Mouse (Mus musculus) urinary bladder, postnatal 10 days (tissue): ENCODE results near the gene Trdmt1.

Source experiments
- DNase-seq: peaks from one replicate; pipeline ENCODE4 v3.0.0; 2022; ENCODE audit warnings: low spot score

Gene Trdmt1

DNA sequence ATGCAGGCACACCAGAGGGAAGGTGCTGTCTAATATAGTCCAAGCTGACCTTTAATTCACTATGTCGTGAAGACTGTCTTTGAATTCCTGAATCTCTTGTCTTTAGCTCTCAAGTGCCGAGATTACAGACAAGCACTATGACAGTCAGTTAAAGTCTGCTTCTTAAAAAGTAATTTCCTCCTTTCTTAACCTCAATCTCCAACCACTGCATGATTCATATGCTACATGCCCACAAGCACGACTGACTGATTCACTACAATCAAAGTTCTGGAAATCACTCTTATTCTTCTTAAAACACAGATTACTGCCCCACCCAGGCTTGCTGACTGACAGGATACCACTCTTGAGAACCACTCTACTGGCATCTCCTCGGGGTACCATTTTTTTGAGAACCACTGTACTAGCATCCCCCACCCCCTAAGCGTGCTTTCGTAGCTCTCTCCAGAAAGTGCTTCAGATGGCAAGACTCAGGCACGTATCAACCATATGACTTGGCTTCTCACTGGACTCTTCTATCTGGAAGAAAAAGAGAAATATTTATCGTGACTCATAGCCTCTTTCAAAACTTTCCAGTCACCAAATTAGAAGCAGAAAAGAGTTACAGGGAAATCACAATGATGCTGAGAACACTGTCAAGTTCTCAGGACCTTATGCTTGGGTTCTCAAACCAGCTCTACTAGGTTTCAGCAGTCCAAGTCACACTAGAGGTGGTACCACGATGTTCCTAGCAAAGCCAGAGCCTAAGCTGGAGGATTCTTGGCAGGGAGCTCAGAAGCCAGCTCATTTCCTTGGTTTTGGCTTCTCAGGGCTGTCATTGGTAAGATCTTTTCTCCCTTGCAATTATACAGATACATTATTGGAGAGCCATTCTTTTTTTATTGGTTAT is 12.9 kb upstream of the Trdmt1 start:
- DNase-seq, result no peak

DNA sequence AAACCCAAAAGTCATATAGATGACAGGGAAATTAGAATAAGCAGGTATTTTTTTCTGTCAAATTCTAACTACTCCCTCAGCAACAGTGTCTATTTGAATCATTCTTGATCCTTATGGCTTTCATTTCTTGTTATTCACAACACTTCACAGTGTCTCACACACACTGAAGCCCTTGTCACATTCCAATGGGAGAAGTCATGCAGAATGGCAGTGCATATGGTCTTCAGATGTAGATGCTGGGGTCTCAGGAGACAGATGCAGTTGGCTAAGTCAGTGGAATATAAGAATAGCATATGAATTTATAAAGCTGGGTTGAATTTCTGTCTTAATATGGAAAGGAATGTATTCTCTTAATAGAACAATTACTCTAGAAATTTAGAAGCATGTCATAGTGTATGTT is 11.8 kb upstream of the Trdmt1 start:
- DNase-seq, result no peak

DNA sequence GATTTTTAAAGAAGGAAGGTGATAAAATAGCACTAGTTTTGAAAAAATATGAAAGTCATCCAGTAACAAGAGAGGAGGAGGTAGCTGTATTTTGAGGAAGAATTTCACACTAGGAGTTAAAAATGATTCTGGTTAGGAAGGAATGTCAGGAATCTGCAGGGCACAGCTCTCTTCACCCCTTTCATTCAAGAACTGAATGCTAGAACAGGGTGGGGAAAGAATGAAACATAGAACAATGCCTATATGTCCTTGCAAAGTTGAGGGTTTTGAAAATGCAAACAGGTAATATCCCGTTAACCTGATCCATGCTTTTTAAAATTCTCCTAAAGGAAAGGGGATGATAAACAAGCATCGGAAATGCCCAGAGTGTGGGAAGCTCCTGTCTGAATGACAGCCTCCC is 9.5 kb upstream of the Trdmt1 start:
- DNase-seq, result no peak

DNA sequence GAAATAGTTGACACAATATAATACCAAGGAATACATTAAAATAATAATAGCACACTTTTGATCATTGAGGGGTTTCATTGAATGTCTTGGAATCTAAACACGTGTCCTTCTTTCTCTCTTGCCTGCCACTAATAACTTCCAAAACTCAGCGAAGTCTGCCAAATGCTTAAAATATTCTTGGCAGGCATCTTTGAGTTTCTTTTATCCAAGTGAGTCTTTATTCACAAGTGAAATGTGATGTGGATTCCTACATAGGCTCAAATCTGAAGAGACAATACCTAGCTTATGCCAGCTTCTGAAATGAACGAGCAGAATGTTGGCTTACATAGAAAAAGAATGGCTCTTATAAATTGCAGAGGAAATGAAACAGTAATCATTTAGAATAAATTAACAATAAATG is 4.3 kb upstream of the Trdmt1 start:
- no peak for DNase-seq

DNA sequence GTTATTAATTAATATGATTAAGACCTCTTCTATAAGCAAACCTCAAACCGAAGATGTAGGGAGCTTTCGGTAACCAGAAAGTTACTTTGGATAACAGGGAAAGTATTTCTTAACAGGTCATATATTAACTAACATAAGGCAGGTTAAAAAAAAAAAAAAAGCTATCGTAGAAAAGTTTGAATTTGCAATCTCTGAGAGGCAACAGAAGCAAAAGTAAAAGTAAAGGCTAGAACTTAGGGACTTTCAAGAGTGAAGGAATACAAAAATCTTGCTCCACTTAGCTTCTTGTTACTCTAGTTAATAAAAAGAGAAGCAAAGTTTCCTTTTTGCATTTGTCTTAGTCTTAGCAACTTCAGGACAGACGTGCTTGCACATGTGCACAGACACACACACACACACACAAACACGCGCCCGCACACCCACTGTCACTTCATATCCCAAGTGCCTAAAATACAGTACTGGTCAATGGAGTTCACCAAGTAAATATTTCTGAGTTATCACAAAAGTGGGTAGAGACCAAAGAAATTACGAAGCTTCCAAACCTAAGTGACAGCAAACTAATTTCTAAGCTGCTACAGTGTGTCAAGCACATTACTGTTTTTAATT is 846 bp downstream of the Trdmt1 start:
- DNase-seq, result no peak

DNA sequence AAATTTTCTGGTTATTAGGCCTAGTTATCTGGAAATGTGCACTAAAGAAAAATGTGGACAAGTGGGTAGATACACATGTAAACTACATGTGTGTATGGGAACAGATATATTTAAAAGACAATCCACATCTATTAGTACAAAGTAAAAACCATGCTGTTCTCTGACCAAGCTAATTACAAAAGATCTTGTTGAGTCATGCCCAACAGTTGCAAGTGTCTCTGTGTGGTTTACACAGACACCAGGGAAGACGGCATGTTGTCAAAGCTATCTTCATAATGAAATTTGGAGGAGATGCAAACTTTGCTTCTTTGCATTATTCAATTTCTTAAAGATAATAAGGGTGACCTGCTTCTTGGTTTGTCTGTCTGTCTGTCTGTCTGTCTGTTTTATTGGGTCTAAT is 4.6 kb downstream of the Trdmt1 start:
- DNase-seq, result no peak

DNA sequence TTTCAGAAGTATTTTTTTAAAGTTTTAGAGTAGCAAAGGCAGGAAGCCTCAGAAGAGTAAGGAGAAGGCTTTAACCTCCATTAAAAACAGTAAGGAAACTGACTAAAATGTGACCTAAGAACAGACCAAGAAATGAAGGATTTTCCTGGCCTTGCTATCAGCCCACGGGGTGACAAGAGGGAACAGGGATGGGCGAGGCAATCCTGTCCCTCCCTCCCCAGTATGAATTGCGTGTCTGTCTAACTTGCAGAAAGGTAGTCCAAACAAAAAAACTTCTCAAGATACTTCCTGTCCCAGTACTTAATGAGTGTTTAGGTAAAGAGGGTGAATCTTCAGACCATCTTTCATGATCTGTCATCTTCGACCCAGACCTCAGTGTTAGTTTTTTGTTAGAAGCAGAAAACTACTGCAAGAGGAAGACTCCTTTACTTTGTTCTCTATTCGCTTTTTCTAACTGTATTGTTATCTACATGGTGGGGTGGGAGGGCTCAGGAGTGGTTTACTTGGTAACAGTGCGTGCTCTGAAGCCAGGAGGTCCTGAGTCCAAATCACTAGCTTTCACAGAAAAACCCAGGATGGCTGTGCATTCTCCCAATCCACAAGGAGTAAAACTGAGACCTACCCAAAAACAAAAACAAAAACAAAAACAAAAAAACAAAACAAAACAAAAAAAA is 5.6 kb downstream of the Trdmt1 start:
- DNase-seq, result no peak

DNA sequence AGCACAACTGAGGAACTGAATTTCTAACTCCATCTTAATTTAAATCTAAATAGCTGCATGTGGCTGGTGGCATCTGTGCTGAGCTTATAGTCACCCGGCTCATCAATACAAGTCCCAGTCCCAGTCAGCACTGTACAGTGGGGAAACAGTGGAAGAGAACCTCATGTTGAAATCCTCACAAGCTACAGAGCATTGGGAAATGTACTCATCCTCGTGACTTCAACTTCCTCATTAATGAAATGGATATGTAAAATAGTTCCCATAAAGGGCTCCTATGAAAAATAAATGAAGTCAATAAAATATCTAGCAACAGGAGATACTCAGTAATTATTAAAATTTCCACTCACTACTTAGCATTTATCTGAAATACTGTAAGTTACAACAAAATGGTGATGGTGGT is 6.2 kb downstream of the Trdmt1 start:
- no peak for DNase-seq

DNA sequence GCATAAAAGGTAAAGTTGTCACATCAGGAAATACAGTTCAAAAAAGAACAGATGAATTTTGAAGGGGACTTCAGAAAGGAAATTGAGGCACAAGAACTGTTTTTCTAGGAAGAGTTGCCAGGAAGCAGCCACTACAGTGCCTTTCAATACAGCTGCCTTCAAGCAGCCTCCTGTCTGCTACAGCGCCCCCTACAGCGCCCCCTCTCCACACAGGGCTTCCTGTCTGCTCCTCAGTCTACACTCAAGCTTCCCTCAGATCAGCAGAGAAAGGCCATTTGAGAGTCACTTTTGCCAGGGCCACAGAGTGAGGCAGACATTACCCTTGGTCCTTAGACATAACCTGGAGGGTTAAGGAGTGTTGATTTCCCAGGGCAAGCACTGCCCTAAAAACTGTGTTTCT is 6.7 kb downstream of the Trdmt1 start:
- DNase-seq, result no peak

DNA sequence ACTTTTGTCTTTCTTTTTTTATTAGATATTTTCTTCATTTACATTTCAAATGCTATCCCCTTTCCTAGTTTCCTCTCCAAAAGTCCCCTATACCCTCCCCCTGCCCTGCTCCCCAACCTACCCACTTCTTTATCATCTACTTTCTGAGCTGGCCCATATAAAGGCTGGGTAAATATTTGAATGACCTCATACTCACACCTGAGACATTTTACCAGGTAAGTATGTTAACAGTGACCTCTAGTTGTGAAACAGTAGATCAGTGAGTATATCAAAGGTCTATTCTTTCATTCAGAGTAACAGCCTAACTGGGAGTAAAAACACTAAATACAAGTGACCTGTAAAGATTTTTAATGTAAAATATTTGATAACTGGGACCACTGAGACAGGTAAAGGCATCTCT is 7.7 kb downstream of the Trdmt1 start:
- DNase-seq, result no peak

DNA sequence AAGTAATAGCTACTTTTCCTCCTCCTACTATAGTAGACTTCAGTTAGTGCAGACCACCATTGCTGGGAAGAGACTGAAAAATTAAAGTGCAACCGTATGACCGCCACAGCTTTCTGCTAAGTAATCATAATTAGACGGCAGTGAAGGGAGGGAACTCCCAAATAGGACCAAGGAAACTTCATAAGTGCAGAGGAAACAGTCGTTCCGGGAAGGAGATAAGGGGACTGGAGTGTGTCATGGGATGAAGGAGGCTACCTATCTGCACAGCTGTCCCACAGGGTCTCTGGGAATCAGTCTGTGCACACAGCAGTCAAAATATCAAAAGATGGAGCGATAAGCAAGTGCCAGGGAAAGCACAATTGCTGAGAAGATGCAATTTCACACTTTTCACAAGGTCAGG is 13.8 kb downstream of the Trdmt1 start:
- no peak for DNase-seq

DNA sequence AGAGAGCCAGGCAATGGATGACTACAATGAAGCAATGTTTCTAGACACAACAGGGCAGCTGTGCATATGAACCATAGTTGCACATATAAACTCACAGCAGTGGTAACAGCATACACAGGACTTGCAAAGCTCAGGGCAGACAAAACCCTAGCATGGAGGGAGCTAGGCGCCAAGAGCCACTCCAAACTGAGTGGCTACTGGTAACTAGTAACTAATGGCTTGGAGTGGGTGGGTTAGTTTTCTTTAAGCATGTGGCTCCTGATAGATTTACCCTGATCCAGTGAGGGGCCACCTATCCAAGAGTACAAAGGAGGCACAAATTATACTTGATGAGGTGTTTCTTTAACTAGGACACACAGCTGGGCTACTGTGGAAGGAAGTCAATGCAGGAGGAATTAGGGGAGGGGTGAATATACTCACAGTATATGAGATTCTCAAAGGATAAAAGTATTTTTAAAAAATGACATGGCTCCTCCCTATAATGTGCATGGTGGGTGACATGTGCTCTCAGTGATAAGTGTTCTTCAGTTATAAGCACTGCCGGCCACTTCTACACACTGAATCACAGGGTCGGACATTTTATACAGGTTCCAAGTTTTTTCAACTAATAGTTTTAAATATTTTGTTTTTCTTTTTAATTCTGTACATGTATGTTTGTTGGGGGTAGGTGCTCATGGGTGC is 15.1 kb downstream of the Trdmt1 start:
- DNase-seq, result no peak

DNA sequence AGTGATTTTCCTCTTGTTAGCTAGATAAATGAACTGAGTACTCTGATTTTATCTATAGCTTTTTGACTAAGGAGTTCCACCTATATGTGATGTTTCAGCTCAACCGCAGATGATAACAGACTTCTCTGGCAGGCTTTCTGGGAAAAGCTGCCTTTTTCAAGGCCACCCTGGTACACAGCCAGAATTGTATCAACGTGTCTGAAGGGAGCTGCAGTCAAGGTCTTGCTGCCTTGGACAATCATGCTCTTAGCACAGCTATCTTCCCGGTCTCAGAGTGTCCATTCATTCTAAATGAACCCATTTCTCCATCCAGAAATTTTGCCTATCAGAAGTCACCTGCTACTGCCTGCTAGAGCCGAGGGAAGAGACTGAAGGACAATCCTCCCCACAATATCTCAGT is 16.9 kb downstream of the Trdmt1 start:
- no peak for DNase-seq

DNA sequence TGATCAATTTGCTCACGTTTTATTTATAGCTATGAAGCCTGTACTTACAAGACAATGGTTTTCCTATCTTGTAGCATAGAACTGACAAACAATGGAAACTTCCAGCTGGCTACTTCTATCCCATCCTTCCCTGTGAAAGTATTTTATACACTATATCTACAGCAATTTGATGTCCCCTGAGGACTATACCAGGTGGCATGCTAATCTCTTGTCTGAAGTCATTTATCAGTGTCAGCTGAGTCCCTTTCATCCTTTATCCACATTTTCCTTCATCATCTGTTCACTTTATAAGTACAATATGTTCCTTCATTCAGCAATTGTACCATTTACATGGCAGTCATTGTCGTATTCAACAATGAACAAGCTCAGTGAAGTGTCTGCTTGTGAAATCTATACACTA is 17.3 kb downstream of the Trdmt1 start:
- no peak for DNase-seq

DNA sequence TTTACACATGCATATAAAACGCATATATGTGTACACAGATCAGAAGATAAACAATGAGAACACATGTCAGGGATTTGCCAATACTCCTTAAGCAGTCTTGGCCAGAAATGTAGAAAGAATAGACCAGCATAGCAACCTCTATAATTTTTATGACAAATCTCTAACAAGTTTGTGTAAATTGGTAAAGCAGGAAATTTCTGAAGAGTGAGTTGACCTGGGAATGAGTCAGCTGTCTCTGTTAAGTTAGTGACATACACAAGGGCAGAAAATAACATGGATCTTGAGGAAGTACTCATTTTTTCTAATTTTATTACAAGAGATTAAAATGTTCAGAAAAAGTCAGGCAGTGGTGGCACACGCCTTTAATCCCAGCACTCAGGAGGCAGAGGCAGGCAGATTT is 18.3 kb downstream of the Trdmt1 start:
- DNase-seq, result no peak

DNA sequence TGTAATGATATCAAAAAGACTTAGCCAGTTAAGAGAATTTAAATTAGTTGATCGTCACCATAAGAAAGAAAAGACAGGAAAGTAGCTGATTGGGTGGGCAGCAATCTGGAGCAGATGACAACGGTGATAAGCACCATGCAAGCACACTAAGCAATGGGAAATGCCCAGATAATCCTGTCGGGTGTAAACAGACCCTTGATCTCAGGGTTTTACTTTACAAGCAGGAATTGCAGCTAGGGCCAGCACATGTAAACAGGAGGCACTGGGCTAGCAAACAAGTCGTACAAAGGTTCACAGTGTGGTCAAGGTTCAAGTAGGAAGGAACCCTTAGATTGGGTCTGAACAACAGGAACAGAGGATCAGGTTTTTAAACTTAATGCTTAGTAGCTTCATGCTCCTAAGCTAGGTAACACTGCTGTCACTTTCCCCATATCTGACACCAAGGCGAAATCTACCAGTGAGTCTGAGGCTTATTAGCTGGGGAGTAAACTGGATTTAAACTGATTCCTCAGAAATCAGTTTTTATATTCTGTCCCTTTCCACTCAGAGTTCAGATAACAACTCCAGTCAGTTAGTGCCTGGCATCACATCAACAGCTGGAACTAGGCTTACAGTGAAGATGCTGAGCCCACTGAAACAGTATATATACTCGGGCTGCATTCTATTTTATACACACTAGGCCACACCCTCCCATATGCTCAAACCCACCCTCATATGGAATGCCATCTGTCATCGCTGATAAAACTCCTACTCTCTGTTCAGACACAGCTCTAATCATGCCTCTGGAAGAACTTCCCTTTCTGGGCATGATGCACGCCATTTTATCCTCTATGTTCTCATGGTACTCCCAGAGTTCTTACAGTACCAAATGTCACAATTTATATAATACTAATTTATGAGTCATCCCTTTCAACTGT is 20.7 kb downstream of the Trdmt1 start:
- no peak for DNase-seq

DNA sequence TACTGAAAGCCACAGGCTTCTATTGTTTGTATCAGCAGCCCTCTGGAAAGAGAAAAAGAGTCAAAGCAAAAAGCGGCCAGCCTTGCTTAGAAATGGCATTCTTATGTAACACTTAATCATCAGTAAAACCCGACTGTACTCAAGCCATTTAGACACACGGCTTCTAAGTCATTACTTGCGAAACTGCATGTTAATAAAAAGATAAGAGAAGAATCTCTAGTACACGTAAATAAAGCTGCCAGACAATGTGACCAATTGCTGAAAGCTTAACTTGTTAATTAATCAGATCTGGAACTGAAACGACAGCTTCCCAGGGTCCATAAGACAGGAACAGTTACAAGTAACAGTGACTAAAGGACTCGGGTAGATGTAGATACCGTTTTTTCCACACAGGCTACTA is 22.4 kb downstream of the Trdmt1 start:
- no peak for DNase-seq

DNA sequence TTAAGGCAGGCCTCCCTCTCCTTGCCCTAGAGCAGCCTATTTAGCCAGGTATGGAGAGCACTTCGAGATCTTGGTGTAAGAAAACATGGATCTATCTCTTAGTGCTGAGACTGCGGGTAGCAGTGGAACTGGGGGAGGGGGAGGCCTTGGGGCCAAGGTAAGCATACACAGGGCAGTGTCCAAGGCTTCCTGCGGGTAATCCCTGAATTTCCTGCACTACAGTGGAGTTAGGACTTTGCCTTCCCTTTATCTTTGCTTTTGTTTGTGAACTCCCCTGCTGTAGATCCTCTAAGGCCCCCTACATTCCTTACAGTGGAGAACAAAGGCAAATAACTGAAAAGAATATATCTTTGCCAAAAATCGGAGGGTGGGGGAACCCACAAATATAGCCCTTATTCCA is 29.5 kb downstream of the Trdmt1 start:
- no peak for DNase-seq

DNA sequence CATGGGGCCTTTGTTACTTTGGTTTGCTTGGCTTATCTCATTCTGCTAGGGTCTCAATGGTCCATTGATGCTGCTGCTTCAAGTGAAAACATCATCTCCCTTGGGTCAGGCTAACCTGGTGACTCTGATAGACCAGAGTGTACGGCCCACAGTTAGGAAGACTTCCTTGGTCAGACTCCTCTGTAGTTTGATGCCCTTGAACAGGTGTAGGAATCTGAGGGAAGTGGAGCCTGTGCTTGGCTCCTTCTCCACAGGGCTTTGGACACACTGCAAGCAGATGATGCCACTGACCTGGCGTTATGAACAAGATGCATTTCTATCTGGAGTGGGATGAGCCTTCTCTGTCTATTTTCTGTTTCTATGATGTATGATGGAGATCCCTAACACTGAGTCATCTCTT is 41.8 kb downstream of the Trdmt1 start:
- DNase-seq, result no peak

DNA sequence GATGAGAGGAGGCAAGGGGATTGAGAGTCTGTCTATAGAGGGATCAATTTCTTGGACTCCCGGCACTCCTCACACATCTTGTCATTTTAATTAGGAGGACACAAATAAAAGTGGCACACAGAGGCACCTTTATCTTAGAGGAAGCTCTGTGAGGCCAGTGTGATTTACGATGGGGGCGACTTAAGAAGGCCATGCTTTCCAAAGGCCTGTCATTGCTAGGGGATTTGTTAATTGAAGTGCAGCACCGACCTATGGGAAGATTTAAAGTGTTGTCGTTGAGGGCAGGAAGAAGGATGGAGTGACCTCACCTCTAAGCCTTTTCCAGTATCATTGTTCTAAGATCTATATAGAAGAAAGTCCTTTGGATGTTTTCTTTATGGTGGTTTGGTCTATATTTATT is 42.9 kb downstream of the Trdmt1 start:
- DNase-seq, result no peak

DNA sequence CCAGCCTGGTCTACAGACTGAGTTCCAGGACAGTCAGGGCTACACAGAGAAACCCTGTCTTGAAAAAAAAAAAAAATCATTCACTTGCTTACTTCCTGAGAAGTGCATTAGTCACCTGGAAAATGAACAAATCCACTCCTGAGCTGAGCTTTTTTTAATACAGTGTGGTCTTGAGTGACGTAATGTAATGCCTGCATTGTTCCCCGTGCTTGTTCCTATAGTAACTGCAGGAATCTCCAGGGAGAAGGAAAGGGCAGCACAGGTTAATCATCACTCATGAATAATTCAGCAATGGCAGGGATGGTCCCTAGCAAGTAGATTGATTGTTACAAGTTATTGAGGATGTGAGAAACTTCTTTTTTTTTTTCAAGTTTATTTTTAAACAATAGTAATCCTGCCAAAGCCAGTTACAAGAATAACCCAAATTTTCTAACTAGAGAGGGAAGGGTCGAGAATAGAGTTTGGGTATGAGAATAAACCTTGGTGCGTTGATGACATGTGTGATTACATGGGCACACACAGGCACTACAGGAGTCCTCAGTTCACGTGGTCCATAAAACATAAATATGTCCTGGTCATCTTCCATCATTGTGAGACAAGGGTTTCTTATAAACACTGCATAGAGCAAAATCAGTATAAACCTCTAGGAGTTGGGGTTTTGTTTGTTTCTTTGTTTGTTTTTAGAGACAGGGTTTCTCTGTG is 44.0 kb downstream of the Trdmt1 start:
- no peak for DNase-seq
